Mouse (Mus musculus): ENCODE results near the gene Rnaset2b.
"Not testable (repeated sequence)": the region's sequence is repeated elsewhere in the genome, so short reads cannot be mapped to it uniquely, and the experiment has no call there.

The Rnaset2b gene

GRCm38 (mm10) chr17:6970334-6970733 lies at the start of gene Rnaset2b:
TSS of gene Rnaset2b (plus strand) at chr17:6970634.
- DNase-seq (ENCODE audit: low spot score): not testable (repeated sequence)

- not testable (repeated sequence) for DNase-seq (ENCODE audit: low spot score)
Observed at GRCm38 (mm10) chr17:6931625-6932024, 38.8 kb upstream of the Rnaset2b start.

DNA sequence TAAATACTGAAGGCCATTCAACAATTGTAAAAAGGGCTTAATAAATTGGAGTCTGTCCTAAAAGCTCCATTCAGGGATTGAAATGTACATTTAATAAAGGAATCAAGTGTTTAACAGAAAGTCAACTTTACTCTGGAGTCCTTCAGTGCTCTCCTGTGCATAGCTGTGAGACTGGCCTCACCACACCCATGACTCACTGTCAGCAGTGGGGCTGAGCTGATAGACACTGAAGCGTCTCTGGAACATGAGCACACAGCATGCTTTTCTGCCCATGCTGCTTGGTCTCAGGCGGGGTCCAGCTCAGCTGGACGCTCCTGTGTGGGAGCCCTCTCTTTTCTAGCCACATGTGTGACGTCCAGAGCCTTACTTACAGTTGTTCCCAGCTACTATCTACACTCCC lies 27.9 kb upstream of the Rnaset2b start:
- not testable (repeated sequence) for DNase-seq (ENCODE audit: low spot score)

- not testable (repeated sequence) for DNase-seq (ENCODE audit: low spot score)
Observed at GRCm38 (mm10) chr17:6947637-6947983, 22.8 kb upstream of the Rnaset2b start.

DNA sequence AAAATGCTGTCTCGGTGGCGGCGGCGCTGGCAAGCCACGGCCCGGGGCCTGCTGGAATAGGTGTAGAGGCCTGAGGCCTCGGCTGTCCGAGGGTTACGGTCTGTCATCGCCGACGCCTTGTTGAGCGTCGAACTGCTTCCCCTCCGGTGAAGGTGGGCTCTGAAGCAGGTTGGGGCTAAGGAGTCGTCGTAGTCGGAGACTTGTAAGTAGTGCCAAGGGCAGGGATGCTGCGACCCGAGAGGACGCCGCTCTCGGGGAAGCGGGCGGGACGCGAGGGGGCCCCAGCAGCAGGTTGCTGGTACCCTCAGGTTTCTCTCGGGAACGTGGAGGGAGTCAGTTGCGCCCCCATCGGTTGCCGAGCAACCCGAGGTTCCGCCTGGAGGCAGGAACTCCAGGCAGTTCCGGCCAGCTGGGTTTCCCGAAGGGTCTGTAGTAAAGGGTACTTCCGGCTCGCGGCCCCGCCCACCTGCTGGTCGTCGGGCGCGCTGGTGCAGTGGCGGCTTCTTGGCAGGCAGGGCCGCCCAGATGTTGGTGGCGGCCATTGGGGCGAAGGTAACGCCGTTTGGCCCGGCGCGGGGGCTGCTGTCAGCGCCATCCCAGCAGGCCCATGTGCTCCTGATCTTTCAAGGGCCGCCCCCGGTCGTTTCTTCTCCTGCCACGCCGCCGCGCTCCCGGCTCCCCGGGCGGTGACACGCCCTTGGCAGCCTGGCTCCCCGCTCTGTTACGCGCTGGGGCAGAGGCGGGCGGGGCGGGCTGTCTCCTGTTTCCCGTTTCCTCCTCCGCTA lies 22.3 kb upstream of the Rnaset2b start, which contains the start of gene Rsph3b:
TSS of gene Rsph3b (minus strand) at position 699 of the 785 bp plus-strand sequence.
- DNase-seq (ENCODE audit: low spot score): peak; percentile 67

DNA sequence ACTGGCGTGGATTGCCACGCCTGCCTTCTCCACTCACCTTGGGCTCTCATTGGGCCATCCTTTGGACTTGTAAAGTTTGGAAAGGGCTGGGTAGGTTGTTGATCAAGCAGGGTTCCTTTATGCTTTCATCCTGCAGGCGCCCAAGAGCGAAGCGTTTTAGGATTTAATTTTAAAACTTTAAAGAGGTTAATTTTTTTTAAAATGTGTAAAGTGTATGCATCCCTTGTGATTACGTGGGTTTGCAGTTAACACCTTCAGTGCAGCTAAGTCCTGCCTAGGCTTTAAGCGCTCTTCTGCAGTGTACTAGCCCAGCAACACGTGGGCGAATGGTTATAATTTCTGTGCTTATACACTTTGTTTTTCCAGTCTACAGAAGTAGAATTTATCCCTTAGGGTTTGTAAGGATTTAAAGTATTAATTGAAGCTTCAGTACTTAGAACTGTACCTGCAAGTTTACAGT lies 21.6 kb upstream of the Rnaset2b start:
- not testable (repeated sequence) for DNase-seq (ENCODE audit: low spot score)

GRCm38 (mm10) chr17:6958881-6959280 lies 11.6 kb upstream of the Rnaset2b start:
- DNase-seq (ENCODE audit: low spot score): not testable (repeated sequence)

GRCm38 (mm10) chr17:6959543-6960259 lies 10.7 kb upstream of the Rnaset2b start:
- not testable (repeated sequence) for DNase-seq (ENCODE audit: low spot score)

DNA sequence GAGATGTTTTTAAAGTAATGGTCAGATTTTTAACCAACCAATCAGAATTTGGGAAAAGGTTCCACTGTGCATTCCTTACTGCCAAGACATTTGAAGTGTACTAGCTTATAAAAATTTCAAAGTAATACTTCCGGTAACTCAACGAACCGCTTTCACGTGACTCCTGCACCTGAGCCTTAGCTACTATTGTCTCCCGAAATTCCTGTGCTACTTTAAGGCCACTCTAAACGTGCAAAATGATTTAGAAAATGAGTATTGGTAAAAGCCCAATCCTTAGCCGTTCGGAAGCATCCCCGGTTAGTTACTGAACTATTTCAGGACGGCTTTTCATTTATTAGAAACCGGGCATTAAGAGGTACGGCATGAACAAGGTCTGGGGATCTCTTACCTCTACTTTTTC lies 10.1 kb upstream of the Rnaset2b start:
- not testable (repeated sequence) for DNase-seq (ENCODE audit: low spot score)

- DNase-seq (ENCODE audit: low spot score): peak; percentile 45
Observed at GRCm38 (mm10) chr17:6960776-6961175, 9.7 kb upstream of the Rnaset2b start, which contains the start of gene Tagap1. TSS of gene Tagap1 (minus strand) at chr17:6961156.

GRCm38 (mm10) chr17:6961181-6962000 lies 9.0 kb upstream of the Rnaset2b start:
- peak; percentile 49 for DNase-seq (ENCODE audit: low spot score)

DNA sequence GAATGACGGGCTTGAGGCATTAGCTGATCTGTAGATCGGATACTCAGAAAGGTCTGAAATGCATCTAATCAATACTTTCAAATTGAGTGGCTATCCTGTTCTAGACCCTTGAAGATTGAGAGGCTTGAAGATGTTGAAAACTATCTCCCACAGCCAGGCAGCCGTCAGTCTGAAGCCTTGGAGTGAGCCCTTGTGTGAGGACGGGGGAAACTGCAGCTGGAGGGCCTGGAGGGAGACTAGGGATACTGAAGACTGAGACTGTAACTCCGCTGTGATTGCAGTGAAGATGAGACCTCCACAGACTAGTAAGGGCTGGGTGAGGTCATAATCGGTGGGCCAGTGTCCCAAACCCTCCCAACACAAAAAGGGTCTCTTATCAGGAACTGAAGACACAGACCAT lies 8.1 kb upstream of the Rnaset2b start:
- DNase-seq (ENCODE audit: low spot score): not testable (repeated sequence)

- DNase-seq (ENCODE audit: low spot score): not testable (repeated sequence)
Observed at GRCm38 (mm10) chr17:6962936-6963335, 7.5 kb upstream of the Rnaset2b start.

DNA sequence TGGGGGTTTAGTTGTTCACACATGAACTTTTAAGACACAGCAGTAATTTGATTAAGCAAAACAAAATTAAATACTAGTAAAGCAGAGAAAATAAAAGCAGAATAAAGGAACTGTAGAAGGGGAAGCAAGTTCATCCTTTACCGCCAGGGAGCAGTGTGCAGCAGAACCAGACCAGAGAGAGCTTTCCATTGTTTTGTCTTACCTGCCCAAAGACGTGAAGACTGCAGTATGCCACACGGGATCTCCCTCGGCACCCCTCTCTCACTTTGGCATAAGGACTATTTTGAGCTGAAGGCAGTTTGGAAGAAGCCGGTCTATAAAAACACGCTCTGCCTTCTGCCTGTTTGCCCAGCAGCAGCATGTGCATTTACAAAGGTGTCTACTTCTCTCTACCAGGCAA lies 5.1 kb upstream of the Rnaset2b start:
- DNase-seq (ENCODE audit: low spot score): peak; percentile 28

- not testable (repeated sequence) for DNase-seq (ENCODE audit: low spot score)
Observed at GRCm38 (mm10) chr17:6967673-6968072, 2.8 kb upstream of the Rnaset2b start.

DNA sequence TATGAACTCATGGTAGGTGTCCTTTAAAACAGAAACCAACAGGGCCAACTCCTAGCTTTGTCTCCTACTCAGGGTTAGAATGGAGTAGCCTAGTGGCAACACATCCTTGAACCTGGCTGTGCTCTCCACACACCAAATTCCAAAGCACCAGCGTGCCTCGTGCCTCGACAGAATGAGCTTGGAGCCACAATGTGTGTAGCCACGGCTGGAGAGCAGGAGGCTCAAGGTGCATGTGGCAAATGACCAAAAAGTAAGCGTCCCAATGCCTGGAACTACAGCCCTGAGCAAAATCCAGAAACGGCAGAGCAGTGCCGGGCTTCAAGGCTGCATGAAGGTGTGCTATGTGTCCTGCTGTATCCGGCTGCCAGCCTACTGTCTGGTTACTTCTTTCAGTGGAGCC lies 804 bp downstream of the Rnaset2b start:
- DNase-seq (ENCODE audit: low spot score): not testable (repeated sequence)

GRCm38 (mm10) chr17:6972836-6973396 lies 2.5 kb downstream of the Rnaset2b start:
- not testable (repeated sequence) for DNase-seq (ENCODE audit: low spot score)

DNA sequence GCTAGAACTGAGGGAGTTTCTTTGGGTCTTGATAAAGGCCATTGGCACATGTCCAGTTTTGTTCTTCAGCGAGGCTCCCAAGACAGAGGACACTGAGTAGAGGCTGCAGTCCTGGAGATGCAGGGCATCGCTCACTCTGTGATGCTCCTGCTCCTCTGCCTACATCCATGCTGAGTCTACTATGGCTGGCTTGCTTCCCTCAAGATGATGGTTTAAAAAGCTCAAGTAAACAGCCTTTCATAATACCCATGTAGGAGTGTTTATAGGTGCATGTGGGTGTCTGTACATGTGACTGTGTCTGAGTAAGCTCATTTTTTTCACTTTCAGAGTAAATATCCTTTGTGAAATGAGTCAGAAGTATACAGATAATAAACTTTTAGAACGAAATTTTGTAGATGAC lies 4.6 kb downstream of the Rnaset2b start:
- not testable (repeated sequence) for DNase-seq (ENCODE audit: low spot score)

DNA sequence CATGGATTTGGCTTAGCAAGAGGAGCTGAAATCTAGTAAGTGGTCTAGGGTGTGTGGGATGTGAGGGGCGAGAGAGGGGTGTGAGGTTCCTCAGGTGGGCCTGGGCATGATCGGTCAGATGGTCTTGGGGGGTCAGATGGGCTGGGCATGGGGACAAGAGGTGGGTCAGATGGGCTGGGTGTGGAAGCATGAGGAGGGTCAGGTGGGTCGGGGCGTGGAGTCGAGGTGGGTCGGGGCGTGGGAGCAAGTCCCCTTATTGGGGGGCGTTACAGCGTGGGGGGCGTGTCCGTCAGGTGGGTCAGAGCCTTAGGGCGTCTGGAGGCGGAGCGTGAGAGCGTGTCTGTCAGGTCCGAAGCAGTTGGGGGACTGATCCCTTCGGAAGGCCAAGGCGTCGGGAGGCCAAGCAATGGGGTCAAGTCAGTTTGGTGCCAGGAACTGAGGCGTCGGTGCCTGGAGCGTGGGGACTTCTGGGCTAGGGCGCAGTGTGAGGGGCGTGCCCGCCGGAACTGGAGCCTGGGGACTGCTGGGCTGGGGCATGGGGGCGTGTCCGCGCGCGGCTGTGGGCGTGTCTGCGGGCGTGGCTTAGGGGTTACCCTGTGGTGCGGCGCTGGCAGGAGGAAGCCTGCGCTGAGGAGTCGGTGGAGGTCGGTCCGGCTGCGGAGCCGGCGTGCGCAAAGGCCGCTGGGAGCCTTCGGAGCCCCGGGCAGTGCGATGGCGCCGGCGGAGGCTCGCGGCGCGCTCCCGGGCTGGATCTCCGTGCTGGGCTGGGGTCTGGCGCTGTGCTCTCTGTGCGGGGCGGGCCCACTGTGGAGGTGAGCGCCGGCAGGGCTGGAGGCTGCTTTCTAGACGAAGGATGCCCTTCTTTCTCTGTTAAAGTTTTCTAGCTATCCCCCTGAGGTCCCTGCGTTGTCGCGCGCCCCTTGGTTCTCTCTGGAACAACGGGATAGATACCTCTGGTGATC lies 8.1 kb downstream of the Rnaset2b start, which contains the start of gene Gm49721:
TSS of gene Gm49721 (plus strand) at position 618 of the 962 bp plus-strand sequence.
- peak; percentile 78 for DNase-seq (ENCODE audit: low spot score)

- not testable (repeated sequence) for DNase-seq (ENCODE audit: low spot score)
Observed at GRCm38 (mm10) chr17:6979380-6979779, 8.9 kb downstream of the Rnaset2b start.

Measured in T-cell, adult 2 months (primary cell).